Mouse (Mus musculus) intestine, embryonic 16.5 days (tissue): ENCODE measurements around the gene Hephl1. TPM values are rescaled to one million over a fixed set of nuclear protein-coding genes. Genes with fewer than 3 reads are reported as not detected.

ENCODE experiments used
- ATAC-seq: fragments of 200-750 bp; cut with Nextera tagmentation; 2 replicates; pipeline ENCODE4 v1.8.0; 2017; ENCODE audit warnings: moderate TSS enrichment, moderate library complexity
- H3K27ac ChIP-seq: fragments of 300-500 bp; sonication (generic); 2 replicates; pipeline ENCODE4 v1.5.1; 2014; ENCODE audit warnings: mild to moderate bottlenecking, low read length
- H3K27me3 ChIP-seq: fragments of 300-500 bp; sonication (generic); replicated peaks from 2 replicates; pipeline ENCODE4 v1.6.1; 2014; ENCODE audit warnings: low read length, control low read depth, mixed read lengths; ENCODE audit not compliant: control insufficient read depth, insufficient read depth
- H3K36me3 ChIP-seq: fragments of 300-500 bp; sonication (generic); 2 replicates; pipeline ENCODE4 v1.6.1; 2014; ENCODE audit warnings: low read length, control low read depth; ENCODE audit not compliant: control insufficient read depth, insufficient read depth
- H3K4me1 ChIP-seq: fragments of 300-500 bp; sonication (generic); 2 replicates; pipeline ENCODE4 v1.6.1; 2014; ENCODE audit warnings: low read length, control low read depth, mixed read lengths; ENCODE audit not compliant: control insufficient read depth, insufficient read depth
- H3K4me2 ChIP-seq: fragments of 300-500 bp; sonication (generic); 2 replicates; pipeline ENCODE4 v1.6.1; 2014; ENCODE audit warnings: low read depth, low read length, control low read depth
- H3K4me3 ChIP-seq: fragments of 300-500 bp; sonication (generic); 2 replicates; pipeline ENCODE4 v1.5.1; 2014; ENCODE audit warnings: mild to moderate bottlenecking, low read length
- H3K9ac ChIP-seq: fragments of 300-500 bp; sonication (generic); 2 replicates; pipeline ENCODE4 v1.6.1; 2014; ENCODE audit warnings: low read depth, low read length
- H3K9me3 ChIP-seq: fragments of 300-500 bp; sonication (generic); 2 replicates; pipeline ENCODE4 v1.6.1; 2016; ENCODE audit warnings: low read length, control low read depth; ENCODE audit not compliant: control insufficient read depth
- WGBS: fragments of 180-500 bp; shearing (Covaris S2); extraction: QIAGEN DNeasy Blood & Tissue Kit; methylation state at CpG from one replicate; pipeline ENCODE4 v1.1.7; 2014; 5-methylcytosine and 5-hydroxymethylcytosine counted together
- polyA plus RNA-seq: library from polyadenylated mRNA; unstranded; fragments of >200 nt; fragmentation: Nextera tagmentation; extraction: Ambion mirVana; gene quantifications from 2 replicates; pipeline ENCODE4 v1.2.1, GENCODE M21; 2015

Gene Hephl1
- polyA plus RNA-seq, 1 experiment from 2014 or later, result not detected

DNA sequence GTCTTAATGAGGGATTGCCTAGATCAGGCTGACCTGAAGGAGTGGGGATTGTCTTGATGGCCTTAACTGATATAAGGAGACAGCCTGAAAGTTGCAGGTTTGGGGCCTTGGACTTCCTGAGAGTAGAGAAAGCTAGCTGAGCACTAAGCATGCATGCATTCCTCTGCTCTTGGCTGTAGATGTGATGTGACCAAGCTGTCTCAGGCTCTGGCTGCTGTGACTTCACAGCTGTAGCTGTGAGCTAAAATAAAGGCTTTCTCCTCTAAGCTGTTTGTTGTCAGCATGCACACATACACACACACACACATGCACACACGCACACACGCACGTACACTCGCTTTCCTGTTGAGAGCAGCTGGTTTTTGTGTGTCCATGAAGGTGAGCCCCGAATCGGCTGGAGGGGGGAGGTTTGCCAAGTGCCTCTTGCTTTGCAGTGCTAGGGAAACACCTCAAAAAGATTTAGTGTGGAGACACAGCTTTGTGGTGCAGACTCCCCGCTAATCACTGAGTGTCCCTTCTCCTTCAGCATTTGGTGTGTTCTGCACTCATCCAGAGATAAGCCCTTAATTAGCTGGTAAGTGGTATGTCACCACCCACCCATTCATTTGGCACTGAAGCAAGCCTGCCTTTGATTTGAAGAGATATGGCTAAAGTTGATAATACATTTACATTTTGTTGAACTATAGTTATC, 43.8 kb downstream of the Hephl1 start:
- Histone ChIP-seq H3K4me1 (no peaks in the 10 kb centered on the region; the same call in 1 of the 2 replicates), H3K4me2 (no peak overlapping the region), H3K27ac (no peak overlapping the region), H3K4me3 (no peak overlapping the region), H3K9ac (no peak overlapping the region), H3K36me3 (no peaks in the 10 kb centered on the region), H3K9me3 (no peaks in the 10 kb centered on the region), H3K27me3 (no peaks in the 10 kb centered on the region)
- ATAC-seq, result no peak
- WGBS, result 77% methylated on average over 7 of the region's 7 CpGs

DNA sequence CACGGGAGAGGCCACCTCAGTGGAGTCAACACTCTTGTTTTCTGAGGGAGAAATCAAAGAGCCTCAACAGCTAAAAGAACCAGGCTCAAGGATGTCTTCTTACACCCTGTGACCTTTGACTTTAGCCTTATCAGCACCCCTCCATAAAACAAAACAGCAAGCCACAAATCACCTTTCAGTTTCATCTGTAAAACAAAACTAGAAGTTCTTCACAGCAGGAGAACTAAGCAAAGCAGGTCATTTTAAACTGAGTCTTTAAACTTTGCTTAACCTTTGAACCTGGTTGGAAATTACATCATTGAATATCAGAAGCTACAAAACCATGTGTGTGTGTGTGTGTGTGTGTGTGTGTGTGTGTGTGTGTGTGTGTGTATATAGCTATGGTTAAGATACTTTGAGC, 47.7 kb downstream of the Hephl1 start:
- 7% methylated on average over 1 of the region's 1 CpGs for WGBS
- H3K27me3 ChIP-seq, result no peaks in the 10 kb centered on the region
- no peaks in the 10 kb centered on the region for H3K36me3 ChIP-seq
- peak; percentile 68 for ATAC-seq
- H3K4me3 ChIP-seq, result no peak overlapping the region
- no peak overlapping the region for H3K4me2 ChIP-seq
- no peak overlapping the region for H3K9ac ChIP-seq
- H3K4me1 ChIP-seq, result no peaks in the 10 kb centered on the region; the same call in 1 of the 2 replicates
- H3K27ac ChIP-seq, result no peak overlapping the region
- no peaks in the 10 kb centered on the region for H3K9me3 ChIP-seq

DNA sequence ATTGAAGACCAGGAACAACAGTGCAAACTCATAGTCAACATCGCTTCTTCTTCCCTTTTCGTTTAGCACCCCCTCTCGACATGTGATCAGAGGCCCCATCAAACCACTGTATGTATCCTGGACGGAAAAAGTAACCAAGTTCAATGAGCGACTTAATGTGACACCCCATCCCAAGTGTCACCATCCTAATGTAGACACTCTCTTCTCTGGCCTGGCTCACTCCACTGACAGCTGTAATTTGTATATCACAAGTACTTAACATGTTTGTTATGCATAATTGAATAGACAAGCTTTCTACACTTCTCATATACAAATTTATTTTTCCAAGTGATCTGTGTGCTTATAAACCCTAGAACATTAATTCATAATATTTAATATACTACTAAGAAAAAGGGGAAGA, 51.1 kb downstream of the Hephl1 start:
- Histone ChIP-seq H3K27ac (no peak overlapping the region), H3K4me2 (no peak overlapping the region), H3K4me3 (no peak overlapping the region), H3K27me3 (no peaks in the 10 kb centered on the region), H3K4me1 (no peaks in the 10 kb centered on the region), H3K9me3 (no peaks in the 10 kb centered on the region), H3K36me3 (no peaks in the 10 kb centered on the region), H3K9ac (no peak overlapping the region)
- no peak for ATAC-seq
- 89% methylated on average over 5 of the region's 5 CpGs for WGBS

DNA sequence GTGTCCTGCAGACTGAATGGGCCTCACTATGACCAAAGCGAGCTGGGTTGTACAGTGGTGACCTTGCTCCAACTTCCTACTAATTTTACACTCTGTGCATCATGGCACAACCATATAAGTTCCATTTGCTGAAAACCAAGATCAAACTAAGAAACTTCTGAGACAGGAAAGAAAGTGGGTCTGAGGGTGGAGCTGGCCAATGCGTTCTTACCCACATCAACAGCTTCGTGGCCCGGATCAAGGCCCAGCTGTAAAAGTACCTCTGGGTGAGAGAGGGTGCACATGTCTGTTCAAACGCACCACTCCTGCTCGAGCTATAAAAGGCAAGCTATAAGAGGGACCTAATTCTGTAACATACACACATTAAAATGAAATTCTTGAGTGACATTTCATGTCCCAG, 51.9 kb downstream of the Hephl1 start:
- H3K27ac ChIP-seq, result no peak overlapping the region
- 82% methylated on average over 6 of the region's 6 CpGs for WGBS
- H3K4me2 ChIP-seq, result no peak overlapping the region
- no peaks in the 10 kb centered on the region for H3K36me3 ChIP-seq
- no peaks in the 10 kb centered on the region for H3K4me1 ChIP-seq
- no peaks in the 10 kb centered on the region for H3K27me3 ChIP-seq
- H3K9ac ChIP-seq, result no peak overlapping the region
- no peaks in the 10 kb centered on the region for H3K9me3 ChIP-seq
- no peak for ATAC-seq
- H3K4me3 ChIP-seq, result no peak overlapping the region

DNA sequence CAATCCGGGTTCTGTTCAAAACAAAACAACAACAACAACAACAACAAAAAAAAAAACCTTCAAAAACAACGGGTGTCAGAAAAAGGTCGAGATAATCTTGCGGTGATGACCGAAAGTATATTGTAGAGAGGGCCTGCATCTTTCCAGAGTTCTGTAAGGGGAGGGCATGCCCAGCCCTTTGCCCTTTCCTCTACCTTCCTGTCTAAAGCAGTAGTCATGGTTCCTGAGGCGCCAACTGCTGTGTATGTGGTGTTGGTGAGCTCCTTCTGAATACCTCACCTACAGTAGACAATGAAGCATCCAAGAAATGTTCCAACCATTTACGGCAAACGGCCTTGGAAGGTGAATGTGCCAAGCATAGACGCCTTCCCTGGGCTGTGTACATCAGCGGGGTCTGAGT, 66.2 kb downstream of the Hephl1 start:
- ATAC-seq, result peak; percentile 24; the same call in 1 of the 2 replicates
- Histone ChIP-seq H3K9ac (peak overlapping the region; percentile 87), H3K27ac (peak overlapping the region; percentile 91; the same call in 1 of the 2 replicates), H3K27me3 (no peaks in the 10 kb centered on the region), H3K4me3 (peak overlapping the region; percentile 85), H3K4me2 (peak overlapping the region; percentile 89), H3K36me3 (no peaks in the 10 kb centered on the region), H3K9me3 (no peaks in the 10 kb centered on the region), H3K4me1 (peaks cover 12% of the 10 kb centered on the region)
- 41% methylated on average over 10 of the region's 10 CpGs for WGBS

DNA sequence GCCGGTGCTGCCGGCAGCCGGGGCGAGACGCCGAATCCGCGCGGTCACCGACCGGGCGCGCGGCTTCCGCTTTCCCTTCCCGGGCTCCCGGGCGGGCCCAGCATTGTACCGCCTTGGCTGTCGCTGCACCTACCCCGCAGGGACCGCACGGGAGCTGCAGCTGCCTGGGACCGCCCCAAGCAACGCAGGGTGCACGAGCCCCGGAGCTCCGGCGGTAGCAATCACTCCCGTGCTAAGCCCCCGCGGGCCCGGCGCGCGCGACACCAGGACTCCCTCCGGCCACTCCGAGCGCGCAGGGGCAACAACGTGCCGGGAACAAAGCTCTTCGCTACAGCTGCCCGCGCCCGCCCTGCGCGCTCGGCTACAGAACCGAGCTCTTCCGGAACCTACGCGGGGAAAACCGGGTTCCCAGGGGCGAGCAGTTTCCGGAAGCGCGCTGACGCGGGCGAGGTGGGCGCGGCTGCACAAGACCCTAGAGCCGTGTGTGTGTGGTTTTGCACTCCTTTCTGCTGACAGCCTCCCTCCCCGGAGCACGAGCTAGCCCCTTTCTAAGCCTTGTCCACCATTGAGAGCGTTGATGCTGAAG, 66.7 kb downstream of the Hephl1 start, which contains the start of gene Panx1:
TSS of gene Panx1 (minus strand) at position 395 of the 586 bp plus-strand sequence.
- peak; percentile 90 for ATAC-seq
- WGBS, result under 1% methylated on average over 66 of the region's 68 CpGs

DNA sequence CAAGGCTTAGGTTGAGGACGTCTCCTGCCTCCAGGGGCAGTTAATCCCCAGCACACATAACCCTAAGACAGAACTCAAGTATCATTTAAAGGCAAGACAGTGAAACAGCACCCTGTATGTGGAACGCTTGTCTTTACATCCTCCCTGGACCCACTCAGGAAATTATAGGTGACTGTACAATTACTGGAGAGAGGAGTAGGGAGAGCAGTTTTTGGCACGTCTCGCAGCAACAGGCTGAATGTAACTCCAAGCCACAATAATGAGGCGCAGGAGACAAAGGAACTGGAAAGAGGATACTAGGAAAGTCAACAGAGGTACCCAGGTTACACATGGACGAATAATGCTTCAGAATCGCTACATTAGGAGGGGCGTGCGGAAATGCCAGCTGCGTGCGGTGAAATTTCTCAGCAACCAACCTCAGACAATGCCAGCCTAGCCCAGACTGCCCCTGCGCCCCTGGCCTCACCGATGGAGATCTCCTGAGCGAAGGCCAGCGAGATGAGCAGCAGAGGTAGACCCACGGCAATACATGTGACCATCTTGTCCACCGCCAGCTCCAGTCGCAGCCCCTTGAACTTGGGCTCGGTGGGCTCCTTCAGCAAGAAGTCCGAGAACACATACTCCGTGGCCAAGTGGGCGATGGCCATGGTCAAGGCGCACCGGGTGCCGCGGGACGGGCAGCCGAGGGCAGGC, 67.4 kb downstream of the Hephl1 start:
- Histone ChIP-seq H3K27me3 (no peaks in the 10 kb centered on the region), H3K36me3 (no peaks in the 10 kb centered on the region), H3K27ac (peak overlapping the region; percentile 91), H3K4me2 (peak overlapping the region; percentile 89), H3K9ac (peak overlapping the region; percentile 87), H3K9me3 (no peaks in the 10 kb centered on the region), H3K4me3 (peak overlapping the region; percentile 85), H3K4me1 (peaks cover 12% of the 10 kb centered on the region)
- 1% methylated on average over 28 of the region's 28 CpGs for WGBS
- ATAC-seq, result peak; percentile 40

More for the DNA sequence above, 66.7 kb downstream of the Hephl1 start, which contains the start of gene Panx1:
- Histone ChIP-seq H3K9ac (peak within 1 kb of the TSS; percentile 87), H3K4me2 (peak within 1 kb of the TSS; percentile 89), H3K36me3 (no peaks in the 10 kb centered on the region), H3K27ac (peak within 1 kb of the TSS; percentile 91), H3K9me3 (no peaks in the 10 kb centered on the region), H3K4me1 (peaks cover 12% of the 10 kb centered on the region), H3K27me3 (no peaks in the 10 kb centered on the region), H3K4me3 (peak within 1 kb of the TSS; percentile 85)

DNA sequence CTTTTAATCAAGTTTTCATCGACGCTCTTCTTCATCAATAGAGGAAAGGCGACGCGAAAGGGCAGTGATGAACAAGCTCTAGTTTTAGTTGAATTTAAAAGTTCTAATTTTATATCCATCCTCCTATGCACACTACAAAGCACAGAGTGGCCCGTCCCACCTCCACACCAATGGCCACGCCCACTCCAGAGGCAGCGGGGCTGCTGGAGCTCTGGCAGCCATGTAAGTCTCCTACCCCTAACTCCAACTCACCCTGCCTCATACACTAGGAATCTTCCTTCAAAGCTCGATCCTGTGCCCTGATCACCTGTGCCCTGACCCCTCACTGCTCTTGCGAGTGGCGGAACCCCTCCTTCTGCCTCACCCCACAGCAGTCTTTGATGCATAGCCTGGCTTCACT, 70.4 kb downstream of the Hephl1 start:
- H3K27me3 ChIP-seq, result no peaks in the 10 kb centered on the region
- peaks cover 17% of the 10 kb centered on the region for H3K4me1 ChIP-seq
- no peak overlapping the region for H3K4me3 ChIP-seq
- no peak for ATAC-seq
- H3K27ac ChIP-seq, result no peak overlapping the region
- H3K9me3 ChIP-seq, result no peaks in the 10 kb centered on the region
- H3K9ac ChIP-seq, result no peak overlapping the region
- no peaks in the 10 kb centered on the region for H3K36me3 ChIP-seq
- WGBS, result 84% methylated on average over 11 of the region's 11 CpGs
- H3K4me2 ChIP-seq, result no peak overlapping the region

DNA sequence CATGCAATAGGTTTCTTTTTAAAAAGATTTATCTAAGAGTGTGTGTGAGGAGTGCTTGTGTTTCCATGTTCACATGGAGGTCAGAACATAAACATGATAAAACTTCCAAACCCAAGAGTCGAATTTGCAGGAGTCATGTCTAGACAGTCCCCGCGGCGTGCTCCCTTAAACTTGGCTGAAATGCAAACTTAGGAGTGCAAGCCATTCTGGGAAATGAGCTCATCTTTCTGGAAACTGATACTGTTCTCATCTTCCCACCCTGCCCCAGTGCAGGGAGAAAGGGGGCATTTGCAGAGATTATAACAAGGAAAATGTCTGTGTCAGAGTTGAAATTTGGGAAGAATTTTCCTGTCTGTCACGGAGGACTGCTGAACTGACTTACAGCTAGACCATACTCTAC, 72.1 kb downstream of the Hephl1 start:
- Histone ChIP-seq H3K27me3 (no peaks in the 10 kb centered on the region), H3K4me2 (no peak overlapping the region), H3K36me3 (no peaks in the 10 kb centered on the region), H3K9me3 (no peaks in the 10 kb centered on the region), H3K4me3 (no peak overlapping the region), H3K9ac (no peak overlapping the region), H3K27ac (no peak overlapping the region), H3K4me1 (peaks cover 13% of the 10 kb centered on the region)
- WGBS, result 77% methylated on average over 5 of the region's 5 CpGs
- ATAC-seq, result no peak
